Mouse (Mus musculus) right cerebral cortex, postnatal 14 days (tissue): Measurements from ENCODE around the gene Ccnd1.
A peak's percentile ranks its signal among the peaks of the same experiment; 100 is the strongest.
"Not testable (repeated sequence)": the region's sequence is repeated elsewhere in the genome, so short reads cannot be mapped to it uniquely, and the experiment has no call there.

Source experiments
- DNase-seq: peaks from one replicate; pipeline ENCODE4 v3.0.0; 2022

Ccnd1 gene

DNA sequence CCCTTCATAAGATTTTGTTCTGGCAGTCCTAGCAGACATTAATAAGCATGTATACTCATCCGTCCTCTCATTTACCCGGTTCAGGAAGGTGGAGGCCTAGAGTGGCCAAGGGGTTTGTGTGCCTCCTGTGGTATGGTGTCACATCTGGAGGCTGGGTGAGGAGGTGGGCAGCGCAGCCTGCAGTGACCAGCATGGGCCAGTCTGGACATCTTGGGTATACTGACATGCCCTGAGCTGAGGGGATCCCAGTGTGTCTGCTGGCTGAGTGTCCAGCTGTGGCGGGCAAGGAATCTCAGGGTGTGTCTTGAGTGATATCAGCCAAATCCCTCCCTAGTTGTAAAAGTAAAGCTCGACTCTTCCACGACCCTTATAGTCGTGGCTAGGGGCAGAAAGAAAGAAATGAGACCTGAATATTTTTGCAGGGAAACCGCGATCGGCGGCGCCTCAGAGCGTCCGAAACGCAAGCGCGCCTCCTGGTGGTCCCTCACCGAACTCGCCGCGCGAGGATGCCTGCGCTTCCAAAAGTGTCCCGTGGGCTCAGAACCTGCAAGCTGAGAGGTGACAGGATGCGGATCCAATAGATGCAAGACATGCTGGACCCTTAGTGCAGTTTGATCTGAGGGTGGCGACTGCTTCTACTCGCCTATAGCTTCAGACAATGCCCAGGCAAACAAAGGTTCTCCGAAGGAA is 32.9 kb downstream of the Ccnd1 start:
- DNase-seq, result peak; percentile 78

DNA sequence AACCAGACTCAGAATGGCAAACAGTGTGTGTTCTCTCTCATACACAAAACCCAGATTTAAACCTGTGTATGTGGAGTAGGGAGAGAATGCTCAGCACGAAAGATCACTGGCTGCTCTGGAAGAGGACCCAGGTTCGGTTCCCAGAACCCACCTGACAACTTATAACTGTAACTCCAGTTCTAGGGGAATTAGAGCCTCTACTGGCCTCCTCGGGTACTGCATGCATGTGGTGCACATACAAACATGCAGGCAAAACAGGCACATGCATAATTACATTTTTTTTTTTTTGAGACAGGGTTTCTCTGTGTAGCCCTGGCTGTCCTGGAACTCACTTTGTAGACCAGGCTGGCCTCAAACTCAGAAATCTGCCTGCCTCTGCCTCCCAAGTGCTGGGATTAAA is 34.2 kb downstream of the Ccnd1 start:
- DNase-seq, result not testable (repeated sequence)

DNA sequence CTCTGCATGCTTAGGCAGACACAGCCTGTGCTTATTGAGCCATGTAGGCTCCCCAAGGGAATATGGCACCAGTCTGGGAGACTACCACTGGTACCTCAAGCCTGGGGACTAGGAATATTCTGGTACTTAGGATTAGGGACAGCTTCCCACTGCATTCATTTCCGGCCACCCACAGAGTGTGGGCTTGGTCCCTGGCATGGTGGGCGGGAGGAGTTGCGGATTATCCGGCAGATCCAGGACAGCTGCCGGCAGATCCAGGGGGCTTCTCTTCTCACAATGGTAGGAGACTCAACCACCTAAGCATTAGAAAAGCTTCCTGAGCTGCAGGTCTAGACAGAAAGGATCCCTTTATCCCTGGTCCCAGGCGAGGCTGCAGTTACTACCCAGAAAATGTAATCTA is 41.2 kb downstream of the Ccnd1 start:
- no peak for DNase-seq

DNA sequence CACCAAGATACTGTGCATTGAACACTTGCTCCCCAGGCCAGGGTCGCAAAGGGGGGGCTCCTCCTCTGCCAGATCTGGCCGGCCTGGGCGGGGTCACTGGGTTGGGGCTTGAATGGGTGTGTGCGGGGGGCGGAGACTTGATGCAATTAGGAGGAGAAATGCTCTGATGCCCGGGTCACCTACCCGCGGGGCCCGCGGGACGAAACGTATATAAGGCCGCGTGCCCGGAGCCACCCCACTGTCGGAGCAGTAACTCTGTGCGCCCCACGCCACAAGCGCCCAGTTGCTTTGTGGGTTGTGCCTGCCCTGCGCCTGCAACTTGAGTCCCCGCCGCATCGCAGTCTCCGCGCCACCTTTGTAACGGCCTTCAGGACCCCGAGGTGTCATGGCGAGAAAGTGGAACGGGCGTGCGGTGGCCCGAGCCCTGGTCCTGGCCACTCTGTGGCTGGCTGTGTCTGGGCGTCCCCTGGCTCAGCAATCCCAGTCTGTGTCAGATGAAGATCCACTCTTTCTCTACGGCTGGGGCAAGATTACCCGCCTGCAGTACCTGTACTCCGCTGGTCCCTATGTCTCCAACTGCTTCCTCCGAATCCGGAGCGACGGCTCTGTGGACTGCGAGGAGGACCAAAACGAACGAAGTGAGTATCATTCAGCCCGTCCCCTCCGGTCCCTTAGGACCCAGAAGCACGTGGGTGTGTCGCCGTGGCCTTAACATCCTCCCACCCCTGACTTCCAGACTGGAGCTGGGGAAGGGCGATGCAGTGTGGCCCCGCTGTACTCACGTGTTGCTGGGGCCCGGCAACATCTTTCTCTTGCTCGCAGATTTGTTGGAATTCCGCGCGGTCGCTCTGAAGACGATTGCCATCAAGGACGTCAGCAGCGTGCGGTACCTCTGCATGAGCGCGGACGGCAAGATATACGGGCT is 43.2 kb downstream of the Ccnd1 start, which contains the start of gene Fgf15:
Fgf15 (plus strand) TSS at position 238 of the 925 bp plus-strand sequence.
- DNase-seq, result peak; percentile 18

- DNase-seq, result peak; percentile 76
Observed at GRCm38 (mm10) chr7:144895305-144896111, 44.2 kb downstream of the Ccnd1 start.

DNA sequence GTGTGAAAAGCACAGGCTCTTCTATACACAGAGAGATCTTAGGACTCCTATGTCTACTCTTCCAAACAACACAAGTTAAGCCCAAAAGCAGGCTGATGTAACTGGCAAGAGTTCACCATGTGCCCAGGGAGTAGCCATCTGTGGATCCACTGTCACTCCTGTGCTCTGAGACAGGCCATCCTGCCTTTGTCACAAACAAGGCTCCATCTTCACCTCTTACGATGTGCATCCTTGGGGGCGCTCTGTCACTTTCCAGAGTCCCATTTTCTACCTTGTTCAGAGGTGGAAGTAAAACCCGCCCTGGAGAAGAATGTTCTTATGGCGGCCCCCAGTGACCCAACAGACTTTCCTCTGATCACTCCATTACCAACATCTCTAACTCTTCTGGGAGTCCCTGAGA is 45.0 kb downstream of the Ccnd1 start:
- no peak for DNase-seq

- peak; percentile 63 for DNase-seq
Observed at GRCm38 (mm10) chr7:144894191-144894590, 45.5 kb downstream of the Ccnd1 start.

GRCm38 (mm10) chr7:144892322-144892721 is 47.4 kb downstream of the Ccnd1 start:
- DNase-seq, result no peak

GRCm38 (mm10) chr7:144891863-144892262 is 47.9 kb downstream of the Ccnd1 start:
- DNase-seq, result no peak

DNA sequence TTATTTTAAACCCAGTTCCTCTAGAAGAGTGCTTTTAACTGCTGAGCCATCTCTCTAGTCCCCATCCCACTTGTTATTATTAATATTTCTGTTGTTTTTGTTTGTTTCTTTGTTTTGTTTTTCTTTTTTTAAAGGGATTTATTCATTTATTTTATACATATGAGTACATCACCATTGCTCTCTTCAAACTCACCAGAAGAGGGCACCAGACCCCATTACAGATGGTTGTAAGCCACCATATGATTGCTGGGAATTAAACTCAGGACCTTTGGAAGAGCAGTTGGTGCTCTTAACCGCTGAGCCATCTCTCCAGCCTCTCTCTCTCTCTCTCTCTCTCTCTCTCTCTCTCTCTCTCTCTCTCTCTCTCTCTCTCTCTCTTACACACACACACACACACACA is 49.1 kb downstream of the Ccnd1 start:
- DNase-seq, result not testable (repeated sequence)

- no peak for DNase-seq
Observed at GRCm38 (mm10) chr7:144888564-144889299, 51.0 kb downstream of the Ccnd1 start.

DNA sequence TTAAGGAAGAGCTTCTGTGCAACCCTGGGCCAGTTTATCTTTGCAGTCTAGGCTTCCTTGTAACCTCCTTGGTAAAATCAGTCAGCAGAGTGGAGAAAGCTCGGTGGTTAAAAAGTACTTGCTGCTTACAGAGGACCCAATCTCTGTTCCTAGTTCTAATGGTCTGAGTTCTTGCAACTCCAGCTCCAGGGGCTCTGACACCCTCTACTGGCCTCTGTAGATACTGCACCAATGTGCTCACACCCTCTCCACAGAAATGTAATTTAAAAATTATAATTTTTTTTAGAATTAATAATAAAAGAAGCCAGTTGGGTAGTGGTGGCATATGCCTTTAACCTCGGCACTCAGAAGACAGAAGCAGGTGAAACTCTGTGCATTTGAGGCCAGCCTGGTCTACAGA is 52.1 kb downstream of the Ccnd1 start:
- DNase-seq, result no peak

GRCm38 (mm10) chr7:144883106-144883505 is 56.6 kb downstream of the Ccnd1 start:
- no peak for DNase-seq
